Mouse (Mus musculus) midbrain, embryonic 11.5 days (tissue): ENCODE data around the gene B3gnt2. TPM values are rescaled to one million over a fixed set of nuclear protein-coding genes. Genes with fewer than 3 reads are reported as not detected.

Experiments
- ATAC-seq: fragments of 200-750 bp; cut with Nextera tagmentation; 2 replicates; pipeline ENCODE4 v1.8.0; 2017; ENCODE audit warnings: moderate TSS enrichment, moderate library complexity; ENCODE audit not compliant: low FRiP score
- DNase-seq: peaks from one replicate; pipeline ENCODE4 v3.0.0; 2015; ENCODE audit warnings: low spot score; ENCODE audit errors: missing footprints
- H3K27ac ChIP-seq: fragments of 300-500 bp; sonication (generic); 2 replicates; pipeline ENCODE4 v1.5.1; 2014; ENCODE audit warnings: low read depth, low read length
- H3K27me3 ChIP-seq: fragments of 300-500 bp; sonication (generic); 2 replicates; pipeline ENCODE4 v1.6.1; 2014; ENCODE audit warnings: mild to moderate bottlenecking, low read length, moderate library complexity, mixed read lengths; ENCODE audit not compliant: control insufficient read depth, insufficient read depth
- H3K36me3 ChIP-seq: fragments of 300-500 bp; sonication (generic); 2 replicates; pipeline ENCODE4 v1.6.1; 2014; ENCODE audit warnings: mild to moderate bottlenecking, low read length, moderate library complexity, mixed read lengths; ENCODE audit not compliant: control insufficient read depth, insufficient read depth
- H3K4me1 ChIP-seq: fragments of 300-500 bp; sonication (generic); 2 replicates; pipeline ENCODE4 v1.6.1; 2014; ENCODE audit warnings: low read length; ENCODE audit not compliant: control insufficient read depth, insufficient read depth
- H3K4me2 ChIP-seq: fragments of 300-500 bp; sonication (generic); 2 replicates; pipeline ENCODE4 v1.6.1; 2014; ENCODE audit warnings: mild to moderate bottlenecking, moderate library complexity
- H3K4me3 ChIP-seq: fragments of 300-500 bp; sonication (generic); 2 replicates; pipeline ENCODE4 v1.5.1; 2014; ENCODE audit warnings: low read depth, low read length
- H3K9ac ChIP-seq: fragments of 300-500 bp; sonication (generic); 2 replicates; pipeline ENCODE4 v1.6.1; 2014; ENCODE audit warnings: low read length
- H3K9me3 ChIP-seq: fragments of 300-500 bp; sonication (generic); 2 replicates; pipeline ENCODE4 v1.6.1; 2016; ENCODE audit warnings: low read length; ENCODE audit not compliant: control insufficient read depth
- WGBS: fragments of 180-500 bp; shearing (Covaris S2); extraction: QIAGEN DNeasy Blood & Tissue Kit; methylation state at CpG from one replicate; pipeline ENCODE4 v1.1.7; 2014; 5-methylcytosine and 5-hydroxymethylcytosine counted together
- polyA plus RNA-seq: library from polyadenylated mRNA; unstranded; fragments of >200 nt; fragmentation: Nextera tagmentation; extraction: Ambion mirVana; gene quantifications from 2 replicates; pipeline ENCODE4 v1.2.1, GENCODE M21; 2014

Gene B3gnt2
- polyA plus RNA-seq, 1 experiment from 2014 or later, result 1.8 TPM

DNA sequence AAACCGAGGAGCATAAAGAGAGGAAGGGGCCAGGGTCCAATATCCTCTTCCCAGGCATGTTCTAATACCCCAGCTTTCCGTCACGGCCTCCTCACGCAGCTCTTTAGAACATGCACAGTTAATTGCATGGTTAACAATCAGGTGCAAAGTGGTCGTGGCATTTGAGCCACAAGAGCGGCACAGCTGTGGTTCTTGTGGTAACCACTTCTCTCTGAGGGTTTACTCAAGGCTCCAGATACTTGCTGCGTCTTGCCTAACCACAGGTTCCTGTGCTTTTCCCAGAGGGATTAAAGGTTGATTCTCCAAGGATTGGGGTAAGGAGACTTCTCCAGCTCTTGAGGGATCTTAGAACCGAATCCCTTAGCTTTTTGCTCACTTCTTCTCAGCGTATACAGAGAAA, 30.5 kb upstream of the B3gnt2 start:
- ATAC-seq (no peak), DNase-seq (no peak)
- Histone ChIP-seq H3K9me3 (no peaks in the 10 kb centered on the region), H3K4me1 (no peaks in the 10 kb centered on the region), H3K4me2 (no peak overlapping the region), H3K36me3 (no peaks in the 10 kb centered on the region), H3K4me3 (no peak overlapping the region), H3K27me3 (no peaks in the 10 kb centered on the region), H3K9ac (no peak overlapping the region), H3K27ac (no peak overlapping the region)
- 86% methylated on average over 9 of the region's 9 CpGs for WGBS

DNA sequence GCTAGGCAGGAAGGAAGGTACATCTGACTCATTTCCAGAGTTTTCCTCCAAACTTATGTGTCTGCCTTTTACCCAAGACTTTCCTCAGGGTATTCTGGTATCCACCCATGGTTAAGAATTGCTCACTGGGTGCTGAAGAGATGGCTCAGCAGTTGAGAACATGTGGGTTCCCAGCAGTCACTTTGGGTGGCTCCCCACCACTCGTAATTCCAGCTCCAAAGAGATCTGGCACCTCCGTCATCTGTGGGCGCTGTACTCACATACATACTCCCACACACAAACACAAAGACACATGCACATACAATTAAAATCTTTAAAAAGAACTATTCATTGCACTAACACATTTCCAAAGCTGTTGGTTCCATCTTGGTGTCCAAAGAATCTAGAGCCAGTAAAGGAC, 28.5 kb upstream of the B3gnt2 start:
- H3K9me3 ChIP-seq, result no peaks in the 10 kb centered on the region
- DNase-seq, result no peak
- no peaks in the 10 kb centered on the region for H3K36me3 ChIP-seq
- no peak for ATAC-seq
- WGBS, result 96% methylated on average over 3 of the region's 3 CpGs
- no peaks in the 10 kb centered on the region for H3K4me1 ChIP-seq
- no peak overlapping the region for H3K4me2 ChIP-seq
- no peak overlapping the region for H3K9ac ChIP-seq
- H3K4me3 ChIP-seq, result no peak overlapping the region
- no peak overlapping the region for H3K27ac ChIP-seq
- no peaks in the 10 kb centered on the region for H3K27me3 ChIP-seq

DNA sequence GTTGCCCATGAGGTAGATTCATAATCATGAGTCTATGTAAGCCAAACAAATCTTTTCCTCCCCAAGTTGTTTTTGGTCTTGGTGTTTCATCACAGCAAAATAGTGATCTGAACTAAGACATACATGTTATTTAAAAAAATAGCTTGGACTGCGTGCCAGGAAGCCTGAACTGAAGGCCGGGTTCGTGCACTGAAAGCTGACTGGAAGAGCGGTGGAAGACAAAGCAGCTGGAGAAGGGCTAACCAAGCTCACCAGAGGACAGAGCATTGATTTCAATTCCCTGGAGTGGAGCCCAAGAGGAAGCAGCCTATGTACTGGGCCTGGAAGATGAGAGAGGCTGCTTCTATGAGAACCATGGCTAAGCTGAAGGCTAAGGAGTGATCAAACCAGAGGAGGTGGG, 26.2 kb upstream of the B3gnt2 start:
- no peaks in the 10 kb centered on the region for H3K4me1 ChIP-seq
- 92% methylated on average over 4 of the region's 4 CpGs for WGBS
- H3K9me3 ChIP-seq, result no peaks in the 10 kb centered on the region
- ATAC-seq, result no peak
- no peak overlapping the region for H3K27ac ChIP-seq
- H3K4me3 ChIP-seq, result no peak overlapping the region
- no peaks in the 10 kb centered on the region for H3K27me3 ChIP-seq
- no peak overlapping the region for H3K9ac ChIP-seq
- H3K4me2 ChIP-seq, result no peak overlapping the region
- no peaks in the 10 kb centered on the region for H3K36me3 ChIP-seq
- no peak for DNase-seq

DNA sequence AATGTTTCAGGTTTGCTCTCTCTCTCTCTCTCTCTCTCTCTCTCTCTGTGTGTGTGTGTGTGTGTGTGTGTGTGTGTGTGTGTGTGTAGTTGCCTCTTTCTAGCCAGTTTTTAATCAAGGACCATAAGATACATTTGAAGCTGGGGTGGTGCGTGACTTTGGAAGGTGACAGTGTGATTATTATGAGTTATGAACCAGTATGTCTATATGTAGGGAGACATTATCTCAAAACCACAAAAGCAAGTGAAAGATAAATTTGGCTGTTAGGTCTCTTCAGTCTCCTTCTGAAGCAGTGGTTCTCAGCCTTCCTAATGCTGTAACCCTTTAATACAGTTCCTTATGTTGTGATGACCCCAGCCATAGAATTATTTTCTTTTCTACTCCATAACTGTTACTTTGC, 24.6 kb upstream of the B3gnt2 start:
- H3K4me1 ChIP-seq, result no peaks in the 10 kb centered on the region
- H3K9me3 ChIP-seq, result no peaks in the 10 kb centered on the region
- no peak for ATAC-seq
- DNase-seq, result no peak
- WGBS, result 93% methylated on average over 1 of the region's 1 CpGs
- H3K27me3 ChIP-seq, result no peaks in the 10 kb centered on the region
- H3K4me2 ChIP-seq, result no peak overlapping the region
- H3K27ac ChIP-seq, result no peak overlapping the region
- H3K36me3 ChIP-seq, result no peaks in the 10 kb centered on the region
- no peak overlapping the region for H3K4me3 ChIP-seq
- H3K9ac ChIP-seq, result no peak overlapping the region

DNA sequence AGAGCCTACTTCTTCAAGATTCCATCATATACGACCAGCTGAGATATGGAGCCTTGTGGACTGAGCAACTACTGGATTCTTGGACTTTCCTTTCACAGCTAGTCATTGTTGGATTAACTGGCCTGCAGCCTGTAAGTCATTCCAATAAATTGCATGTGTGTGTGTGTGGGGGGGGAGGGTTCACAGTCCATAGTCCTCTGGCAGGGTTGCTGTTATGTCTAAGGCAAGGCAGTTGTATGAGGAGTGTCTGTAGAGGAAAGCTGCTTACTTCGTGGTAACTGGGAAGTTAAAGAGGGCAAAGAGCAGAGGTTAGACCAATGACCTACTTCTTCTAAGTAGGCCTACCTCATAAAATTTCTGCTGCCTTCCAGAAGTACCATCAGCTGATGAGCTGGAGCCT, 22.9 kb upstream of the B3gnt2 start:
- no peaks in the 10 kb centered on the region for H3K9me3 ChIP-seq
- H3K36me3 ChIP-seq, result no peaks in the 10 kb centered on the region
- H3K9ac ChIP-seq, result no peak overlapping the region
- H3K27ac ChIP-seq, result no peak overlapping the region
- 83% methylated on average over 2 of the region's 2 CpGs for WGBS
- DNase-seq, result no peak
- no peaks in the 10 kb centered on the region for H3K4me1 ChIP-seq
- H3K4me2 ChIP-seq, result no peak overlapping the region
- no peaks in the 10 kb centered on the region for H3K27me3 ChIP-seq
- no peak for ATAC-seq
- H3K4me3 ChIP-seq, result no peak overlapping the region

DNA sequence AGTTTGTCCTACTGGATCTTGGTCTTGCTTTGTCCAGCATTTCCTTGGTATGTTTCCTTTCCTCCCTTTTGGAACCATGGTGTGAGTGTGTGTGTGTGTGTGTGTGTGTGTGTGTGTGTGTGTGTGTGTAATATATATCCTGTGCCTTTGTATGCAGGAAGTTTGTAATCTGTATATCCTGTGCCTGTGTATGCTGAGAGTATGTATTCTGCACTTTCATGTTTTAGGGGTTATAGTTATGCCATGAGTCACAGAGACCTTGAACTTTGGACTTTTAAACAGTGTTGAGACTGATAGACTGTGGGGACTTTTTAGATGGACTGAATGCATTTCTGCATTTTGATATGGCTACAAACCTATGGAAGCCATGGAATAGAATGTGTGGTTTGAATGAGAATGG, 22.2 kb upstream of the B3gnt2 start:
- H3K4me2 ChIP-seq, result no peak overlapping the region
- no peak overlapping the region for H3K9ac ChIP-seq
- H3K36me3 ChIP-seq, result no peaks in the 10 kb centered on the region
- ATAC-seq (no peak), DNase-seq (no peak)
- no peak overlapping the region for H3K27ac ChIP-seq
- H3K9me3 ChIP-seq, result no peaks in the 10 kb centered on the region
- no peaks in the 10 kb centered on the region for H3K4me1 ChIP-seq
- no peaks in the 10 kb centered on the region for H3K27me3 ChIP-seq
- H3K4me3 ChIP-seq, result no peak overlapping the region

DNA sequence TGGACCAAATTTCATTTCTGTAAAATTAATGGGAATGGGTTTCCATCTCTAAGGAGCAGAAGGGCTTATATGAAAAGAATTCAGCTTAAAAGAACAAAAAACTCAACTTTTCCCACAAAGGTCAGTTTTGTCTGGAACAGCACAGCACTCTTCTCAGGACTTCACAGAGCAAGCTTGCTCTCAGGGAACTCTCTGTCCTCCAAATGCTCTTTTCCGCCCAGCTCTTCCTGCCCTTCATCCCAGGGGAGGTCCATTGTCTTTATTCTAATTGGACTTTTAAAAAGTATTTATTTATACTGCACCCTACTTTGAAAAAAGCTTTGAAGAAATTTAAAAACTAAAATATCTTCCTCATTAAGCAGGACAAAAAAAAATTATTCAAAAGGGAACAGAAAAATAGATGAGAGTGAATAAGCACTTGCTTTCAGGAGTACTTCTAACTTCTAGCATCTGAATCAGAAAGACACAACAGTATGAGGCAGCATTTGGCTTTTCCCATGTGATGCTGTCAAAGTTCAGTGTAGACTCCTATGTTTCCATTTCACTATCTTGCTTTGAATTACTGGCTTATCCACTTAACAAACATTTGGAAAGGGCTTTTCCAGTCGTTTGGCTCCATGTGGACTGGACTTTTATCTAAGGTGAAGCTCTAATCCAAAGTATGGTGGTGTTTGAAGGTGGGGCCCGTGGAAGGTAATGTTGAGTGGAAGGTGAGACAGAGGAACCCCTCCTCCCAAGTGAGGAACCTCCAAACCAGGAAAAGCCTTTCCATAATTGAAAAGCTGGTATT, 19.8 kb upstream of the B3gnt2 start:
- Histone ChIP-seq H3K9me3 (no peaks in the 10 kb centered on the region), H3K27me3 (no peaks in the 10 kb centered on the region), H3K9ac (no peak overlapping the region), H3K27ac (no peak overlapping the region), H3K4me2 (no peak overlapping the region), H3K4me1 (no peaks in the 10 kb centered on the region), H3K4me3 (no peak overlapping the region), H3K36me3 (no peaks in the 10 kb centered on the region)
- ATAC-seq (no peak), DNase-seq (no peak)
- 67% methylated on average over 3 of the region's 3 CpGs for WGBS

DNA sequence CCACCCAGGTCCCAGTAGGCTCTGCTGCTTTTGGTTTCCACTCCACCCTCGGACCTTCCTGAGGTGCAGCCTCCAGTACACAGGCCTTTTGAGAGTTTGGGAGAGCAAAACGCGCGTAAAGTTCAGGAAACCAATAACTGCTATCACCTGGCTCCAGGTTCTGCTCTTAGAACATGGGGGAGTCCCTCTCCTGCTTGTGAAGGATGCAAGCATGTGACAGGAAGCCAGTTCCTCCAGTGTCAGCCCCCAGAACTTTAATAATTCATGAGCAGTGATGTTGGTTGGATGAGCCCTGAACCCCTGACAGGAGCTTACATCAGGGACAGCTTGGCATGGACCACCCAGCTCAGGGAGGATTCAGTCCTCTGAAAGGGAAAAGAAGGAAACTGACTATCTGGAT, 18.9 kb upstream of the B3gnt2 start:
- DNase-seq, result no peak
- no peaks in the 10 kb centered on the region for H3K4me1 ChIP-seq
- WGBS, result 93% methylated on average over 4 of the region's 4 CpGs
- no peak overlapping the region for H3K9ac ChIP-seq
- no peaks in the 10 kb centered on the region for H3K9me3 ChIP-seq
- no peaks in the 10 kb centered on the region for H3K36me3 ChIP-seq
- no peak overlapping the region for H3K27ac ChIP-seq
- no peak overlapping the region for H3K4me3 ChIP-seq
- no peak overlapping the region for H3K4me2 ChIP-seq
- no peaks in the 10 kb centered on the region for H3K27me3 ChIP-seq
- no peak for ATAC-seq

DNA sequence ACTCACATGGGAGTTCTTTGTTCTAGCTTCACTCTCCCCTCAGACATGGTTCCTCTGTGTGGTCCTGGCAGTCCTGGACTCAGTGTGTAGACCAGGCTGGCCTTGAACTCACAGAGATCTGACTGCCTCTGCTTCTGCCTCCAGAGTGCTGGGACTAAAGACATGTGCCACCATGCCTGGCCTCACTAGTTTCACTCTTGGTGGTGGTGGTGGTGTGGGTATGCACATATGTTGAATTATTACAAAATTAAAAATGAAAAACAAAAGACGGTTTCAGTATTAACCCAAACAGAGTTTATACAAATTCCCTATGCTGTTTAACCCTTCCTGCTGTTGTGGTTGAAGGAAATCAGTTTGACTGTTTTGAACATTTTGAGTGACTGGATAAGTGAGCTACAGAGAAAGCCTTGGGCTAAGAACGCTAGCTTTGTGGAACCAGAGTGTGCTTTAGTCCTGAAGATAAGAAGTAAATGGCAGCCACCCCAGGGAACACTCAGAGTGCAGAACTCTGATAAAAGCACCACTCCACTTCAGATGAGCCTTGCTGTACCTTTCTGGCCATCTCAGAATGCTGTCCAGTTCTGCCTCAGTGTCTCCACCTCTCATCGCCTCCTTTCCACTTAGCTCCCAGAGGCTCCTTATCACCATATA, 16.0 kb upstream of the B3gnt2 start:
- no peak for ATAC-seq
- WGBS, result 93% methylated on average over 3 of the region's 3 CpGs
- no peaks in the 10 kb centered on the region for H3K27me3 ChIP-seq
- H3K4me2 ChIP-seq, result no peak overlapping the region
- no peaks in the 10 kb centered on the region for H3K36me3 ChIP-seq
- H3K4me3 ChIP-seq, result no peak overlapping the region
- H3K27ac ChIP-seq, result no peak overlapping the region
- no peaks in the 10 kb centered on the region for H3K4me1 ChIP-seq
- H3K9me3 ChIP-seq, result no peaks in the 10 kb centered on the region
- no peak for DNase-seq
- no peak overlapping the region for H3K9ac ChIP-seq
